Mouse (Mus musculus): ENCODE data around the gene Gm3187.
"Not testable (repeated sequence)": the region's sequence is repeated elsewhere in the genome, so short reads cannot be mapped to it uniquely, and the experiment has no call there.

The Gm3187 gene

GRCm38 (mm10) chr14:5483907-5484306 is at the start of gene Gm3187:
Gm3187 (plus strand) TSS chr14:5484207.
- DNase-seq: not testable (repeated sequence)

DNA sequence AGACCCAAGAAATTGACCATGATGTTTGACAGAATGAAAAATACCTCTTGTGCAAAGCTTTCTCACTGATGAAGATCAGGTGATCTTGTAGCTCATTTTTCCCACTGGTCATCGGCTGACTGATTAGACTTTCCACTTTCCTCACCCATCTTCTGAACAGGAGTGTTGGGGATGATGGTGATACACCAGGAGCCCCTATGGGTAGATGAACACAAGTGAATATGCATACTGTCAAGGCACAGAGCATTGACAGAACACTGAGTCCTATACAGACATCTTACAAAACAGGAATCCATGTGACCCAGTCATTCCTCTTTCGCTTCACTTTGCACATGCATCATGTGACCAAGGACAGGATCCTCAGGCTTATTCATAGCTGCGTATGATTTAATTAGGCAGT is 28.6 kb upstream of the Gm3187 start, which contains the start of gene Gm3194:
Gene Gm3194 (minus strand): TSS at position 101 of the 400 bp plus-strand sequence.
- not testable (repeated sequence) for DNase-seq

DNA sequence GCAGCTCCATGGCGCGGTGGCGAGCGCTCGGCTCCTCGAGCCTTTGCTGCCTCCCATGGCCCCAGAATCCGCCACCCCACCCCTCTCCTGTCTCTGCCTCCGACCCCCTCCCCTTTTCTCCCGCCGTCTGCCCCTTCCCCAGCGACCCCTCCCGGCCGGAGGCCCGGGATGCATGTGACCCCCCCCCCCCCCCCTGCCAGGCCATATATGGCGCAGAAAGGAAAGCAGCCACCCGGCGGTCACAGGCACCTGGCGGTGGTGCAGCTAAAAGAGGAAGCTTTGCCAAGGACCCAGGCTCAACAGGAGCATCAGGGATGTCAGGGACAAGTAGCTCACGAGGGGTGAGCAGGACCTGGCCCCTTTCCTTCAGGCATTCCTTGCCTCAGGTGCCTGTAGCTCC is 23.5 kb upstream of the Gm3187 start:
- DNase-seq: not testable (repeated sequence)

DNA sequence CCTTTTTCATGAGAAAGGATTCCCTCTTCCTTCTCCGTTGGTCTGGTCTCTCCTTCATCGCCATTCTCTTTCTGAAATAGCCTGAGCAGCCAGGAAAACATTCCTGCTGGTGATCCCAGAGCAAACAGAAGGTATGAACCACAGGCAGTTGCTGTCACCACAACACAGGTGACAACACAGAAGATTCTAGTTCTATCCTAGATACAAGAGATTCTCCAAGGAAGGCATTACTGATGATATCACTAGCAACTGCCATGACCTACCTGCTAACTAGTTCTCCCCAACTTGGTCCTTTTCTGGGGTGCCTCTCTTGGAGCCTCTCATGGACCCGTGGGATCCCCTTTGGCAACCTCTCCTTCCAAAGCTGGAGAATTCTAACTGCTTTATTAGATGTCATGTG is 6.3 kb upstream of the Gm3187 start, which contains the start of gene Gm8246:
Gene Gm8246 (minus strand): TSS at position 101 of the 400 bp plus-strand sequence.
- not testable (repeated sequence) for DNase-seq

GRCm38 (mm10) chr14:5501374-5501773 is 17.4 kb downstream of the Gm3187 start, which contains the start of gene Gm3488:
Gm3488 (plus strand) TSS chr14:5501674.
- not testable (repeated sequence) for DNase-seq

DNA sequence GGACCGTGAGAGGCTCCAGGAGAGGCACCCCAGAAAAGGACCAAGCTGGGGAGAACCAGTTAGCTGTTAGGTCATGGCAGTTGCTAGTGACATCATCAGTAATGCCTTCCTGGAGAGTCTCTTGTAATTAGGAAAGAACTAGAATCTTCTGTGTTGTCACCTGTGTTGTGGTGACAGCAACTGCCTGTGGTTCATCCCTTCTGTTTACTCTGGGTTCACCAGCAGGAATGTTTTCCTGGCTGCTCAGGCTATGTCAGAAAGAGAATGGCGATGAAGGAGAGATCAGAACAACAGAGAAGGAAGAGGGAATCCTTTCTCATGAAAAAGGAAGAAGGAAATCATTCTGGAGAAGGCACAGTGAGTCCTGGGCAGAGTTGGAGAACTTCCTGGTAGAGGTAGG is 54.2 kb downstream of the Gm3187 start, which contains the start of gene Gm3532:
Gene Gm3532 (plus strand): TSS at position 301 of the 400 bp plus-strand sequence.
- DNase-seq: not testable (repeated sequence)

Data from thymus, postnatal 14 days (tissue).